Mouse (Mus musculus) embryonic fibroblast, embryonic 13.5 days (primary cell): ENCODE results near the gene Ccdc181. TPM values are rescaled to one million over a fixed set of nuclear protein-coding genes. Genes with fewer than 3 reads are reported as not detected.
"Not testable (repeated sequence)": the region's sequence is repeated elsewhere in the genome, so short reads cannot be mapped to it uniquely, and the experiment has no call there.

ENCODE experiments used
- H3K27ac ChIP-seq: 2 replicates; pipeline ENCODE4 v1.5.1; 2012; ENCODE audit warnings: low read length, control low read depth, inconsistent platforms; ENCODE audit not compliant: insufficient read depth
- H3K4me1 ChIP-seq: 2 replicates; pipeline ENCODE4 v1.6.1; 2011; ENCODE audit warnings: low read length; ENCODE audit not compliant: control insufficient read depth, insufficient read depth
- H3K4me3 ChIP-seq: 2 replicates; pipeline ENCODE4 v1.5.1; 2011; ENCODE audit warnings: mild to moderate bottlenecking, control low read depth, low read length; ENCODE audit not compliant: insufficient read depth
- CTCF ChIP-seq: IDR thresholded peaks from 2 replicates; pipeline ENCODE4 v1.5.1; 2011; ENCODE audit warnings: mild to moderate bottlenecking, control low read depth, low read length, moderate library complexity, borderline replicate concordance; ENCODE audit not compliant: insufficient read depth
- POLR2A ChIP-seq: IDR thresholded peaks from 2 replicates; pipeline ENCODE4 v1.6.1; 2011; ENCODE audit warnings: low read depth, mild to moderate bottlenecking, control low read depth, low read length, moderate library complexity
- polyA plus RNA-seq: library from polyadenylated mRNA; stranded (reverse); fragments of >200 nt; gene quantifications from 2 replicates; pipeline ENCODE4 v1.2.4, GENCODE M21; 2011; ENCODE audit warnings: low read depth; ENCODE audit not compliant: missing spikeins, insufficient read length

Gene Ccdc181
- 6.3 and 8.8 TPM in 2 replicates for polyA plus RNA-seq

DNA sequence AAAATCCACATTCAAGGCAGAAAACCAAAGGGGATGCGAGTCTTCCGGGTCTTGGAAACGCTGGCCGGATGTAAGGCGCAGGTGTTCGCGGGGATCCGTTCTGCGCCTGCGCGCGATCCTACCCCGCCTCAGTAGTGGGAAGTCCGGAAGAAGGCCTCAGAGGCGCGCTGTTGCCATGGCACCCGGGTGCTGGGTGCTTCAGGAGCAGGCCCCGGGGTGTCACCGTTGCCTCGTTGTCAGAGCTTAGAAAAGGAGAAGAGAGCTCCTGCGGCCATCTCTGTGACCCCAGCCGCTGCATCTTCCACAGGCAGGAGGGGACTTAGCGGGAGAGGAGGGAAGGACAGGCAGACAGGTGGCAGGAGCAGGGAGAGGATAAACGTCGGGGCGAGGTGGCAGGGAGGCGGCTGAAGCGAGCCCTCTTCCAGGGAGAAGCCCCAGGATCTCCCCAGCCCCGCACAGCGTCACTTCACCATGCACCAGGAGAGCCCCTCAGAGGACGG lies at the start of gene Ccdc181:
Gene Ccdc181 (plus strand): TSS at position 131 of the 500 bp plus-strand sequence.
- H3K27ac ChIP-seq = no peak within 1 kb of the TSS
- H3K4me1 ChIP-seq = peaks cover 2% of the 10 kb centered on the region
- TF ChIP-seq CTCF (no peak), POLR2A (peak; percentile 40; the same call in 1 of the 2 replicates)
- peak within 1 kb of the TSS; percentile 57 for H3K4me3 ChIP-seq

DNA sequence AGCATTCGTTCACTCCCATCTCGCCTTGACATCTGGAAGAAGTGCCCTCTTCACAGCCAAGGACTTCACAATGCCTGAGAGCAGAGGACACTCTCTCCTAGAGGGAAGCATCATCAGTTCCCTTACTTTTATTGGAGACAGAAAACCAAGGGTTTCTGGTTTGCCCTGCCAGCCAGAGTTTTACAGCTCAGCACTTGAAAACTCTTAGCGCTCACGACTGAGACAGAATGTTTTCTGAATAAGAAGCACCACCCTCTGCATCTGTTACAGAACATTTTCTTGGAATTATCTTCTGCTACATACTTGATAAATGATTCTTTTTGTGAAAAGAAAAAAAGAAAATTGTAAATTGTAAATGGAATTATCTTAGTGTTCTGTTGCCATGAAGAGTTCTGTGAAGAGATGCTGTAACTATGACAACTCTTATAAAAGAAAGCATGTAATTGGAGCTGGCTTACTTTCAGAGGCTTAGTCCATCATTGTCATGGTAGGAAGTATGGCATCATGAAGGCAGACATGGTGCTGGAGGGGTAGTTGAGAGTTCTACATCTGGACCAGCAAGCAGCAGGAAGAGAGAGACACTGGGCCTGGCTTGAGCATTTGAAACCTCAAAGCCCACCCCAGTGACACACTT lies 43.3 kb upstream of the Ccdc181 start:
- H3K4me1 ChIP-seq, H3K4me3 ChIP-seq, H3K27ac ChIP-seq: not testable (repeated sequence)

DNA sequence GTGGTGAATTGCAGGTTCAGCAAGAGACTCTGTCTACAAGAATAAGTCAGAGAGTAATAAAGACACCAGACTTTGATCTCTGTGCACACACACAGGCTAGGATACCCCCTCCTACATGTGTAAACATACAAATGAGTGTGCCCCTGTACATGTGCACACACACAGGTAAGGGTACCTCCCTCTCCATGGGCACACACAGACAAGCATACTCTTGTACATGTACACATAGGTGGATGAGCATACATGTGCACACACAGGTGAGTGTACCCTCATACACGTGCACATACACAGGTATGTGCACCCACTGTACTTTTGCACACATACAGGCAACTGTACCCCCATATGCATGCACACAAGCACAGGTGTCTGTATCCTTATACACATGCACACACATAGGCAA lies 41.9 kb upstream of the Ccdc181 start:
- H3K4me3 ChIP-seq = no peak overlapping the region
- no peak overlapping the region for H3K27ac ChIP-seq
- no peak for TF ChIP-seq CTCF
- TF ChIP-seq POLR2A = no peak
- H3K4me1 ChIP-seq = no peaks in the 10 kb centered on the region

DNA sequence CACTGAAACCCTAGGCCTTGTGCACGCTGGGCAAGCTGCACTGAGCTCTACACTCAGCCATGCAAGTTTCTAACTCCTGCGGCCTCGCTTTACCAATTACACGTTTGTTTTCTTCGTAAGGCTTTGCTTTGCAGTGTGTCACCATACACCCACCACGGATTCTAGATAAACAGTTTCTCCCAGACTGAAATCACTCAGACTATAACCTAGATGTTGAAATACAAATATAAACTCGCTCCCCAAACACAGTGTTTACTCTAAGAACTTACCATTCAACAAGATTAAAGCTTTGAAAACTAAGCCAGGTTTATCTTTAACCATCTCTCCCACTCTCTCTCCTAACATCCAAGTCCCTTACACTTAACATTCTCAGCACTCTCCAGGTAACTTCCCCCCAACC lies 40.3 kb upstream of the Ccdc181 start:
- TF ChIP-seq POLR2A (no peak), CTCF (no peak)
- Histone ChIP-seq H3K4me3 (no peak overlapping the region), H3K27ac (no peak overlapping the region), H3K4me1 (no peaks in the 10 kb centered on the region)

DNA sequence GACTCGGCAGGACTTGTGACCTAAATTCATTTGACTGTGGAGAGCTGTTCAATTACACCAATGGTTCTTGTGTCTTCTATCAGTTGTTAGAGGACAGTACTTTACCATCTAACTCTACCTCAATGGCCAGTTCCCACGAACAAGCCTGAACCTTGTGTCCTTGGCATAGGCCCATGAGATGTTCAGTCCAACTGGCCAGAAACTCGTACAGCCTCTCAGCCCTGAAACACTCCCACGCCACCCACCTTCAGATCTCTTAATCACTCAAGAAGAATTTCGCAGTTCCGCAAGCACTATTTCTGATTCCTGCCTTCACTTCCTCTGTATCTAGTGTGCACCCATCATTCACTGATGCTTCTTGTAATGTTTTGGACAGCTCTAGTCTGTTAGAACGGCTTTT lies 39.3 kb upstream of the Ccdc181 start:
- no peaks in the 10 kb centered on the region for H3K4me1 ChIP-seq
- H3K27ac ChIP-seq = no peak overlapping the region
- H3K4me3 ChIP-seq = no peak overlapping the region
- TF ChIP-seq POLR2A (no peak), CTCF (no peak)

DNA sequence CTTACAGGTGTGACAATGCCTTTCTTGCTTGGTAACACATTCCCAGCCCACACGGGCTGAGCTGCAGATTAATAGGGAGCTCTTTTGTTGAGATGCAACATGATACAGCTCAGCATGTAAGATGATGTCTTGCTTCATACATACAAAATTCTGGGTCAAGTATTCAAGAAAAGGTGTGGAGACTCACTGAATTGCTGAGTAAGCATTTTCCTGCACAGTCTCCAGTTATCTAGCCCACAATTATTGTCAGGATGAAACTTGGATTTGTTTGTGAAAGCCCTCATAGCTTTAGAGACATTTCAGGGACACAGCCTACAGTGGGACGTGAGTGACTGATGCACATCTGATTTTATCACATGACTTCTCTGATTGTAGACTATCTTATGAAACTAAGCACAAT lies 33.9 kb upstream of the Ccdc181 start:
- H3K4me1 ChIP-seq = 0 out of 2 replicates have a peak, but pooled peaks cover 3% of the 10 kb centered on the region
- TF ChIP-seq CTCF (no peak), POLR2A (no peak)

DNA sequence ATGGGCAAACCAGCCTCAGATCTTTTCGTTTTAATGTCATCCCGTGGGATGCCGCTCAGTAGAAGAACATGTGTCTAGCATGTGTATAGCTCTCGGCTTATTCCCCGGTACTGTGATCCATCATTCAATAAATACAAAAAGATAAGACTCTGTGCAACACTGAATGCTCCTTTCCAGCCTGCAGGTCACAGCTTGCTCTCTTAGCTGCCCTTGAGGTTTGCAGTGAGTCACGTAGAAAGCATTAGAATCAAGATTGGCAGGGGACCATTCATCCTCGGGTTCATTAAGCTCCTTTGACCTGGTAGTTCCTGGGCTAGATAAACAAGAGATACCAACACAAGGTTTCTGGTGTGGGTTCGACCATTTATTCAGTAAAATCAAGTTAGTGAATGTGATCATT lies 32.6 kb upstream of the Ccdc181 start:
- H3K4me1 ChIP-seq = 0 out of 2 replicates have a peak, but pooled peaks cover 7% of the 10 kb centered on the region
- no peak for TF ChIP-seq CTCF
- TF ChIP-seq POLR2A = no peak
- no peak overlapping the region for H3K4me3 ChIP-seq
- H3K27ac ChIP-seq = no peak overlapping the region

More for the DNA sequence above, 33.9 kb upstream of the Ccdc181 start:
- Histone ChIP-seq H3K4me3 (no peak overlapping the region), H3K27ac (no peak overlapping the region)

DNA sequence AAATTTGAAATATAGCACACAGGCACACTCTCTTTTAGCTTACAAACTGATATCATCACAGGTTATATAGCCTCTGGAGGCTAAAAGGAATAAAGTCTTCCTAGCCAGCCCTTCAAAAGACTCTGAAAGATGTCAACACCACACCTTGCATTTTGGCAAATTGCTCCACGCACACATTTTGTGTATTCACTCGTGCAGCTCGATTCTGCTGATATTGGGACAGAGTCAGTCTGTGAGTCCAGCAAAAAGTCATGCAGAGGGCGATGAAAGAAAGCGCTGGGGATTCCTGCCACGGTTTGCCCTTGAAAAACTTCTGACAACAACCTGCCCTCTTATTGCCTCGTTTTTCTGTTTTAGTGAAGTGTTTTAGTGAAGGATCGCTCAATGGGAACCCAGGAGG lies 27.9 kb upstream of the Ccdc181 start:
- Histone ChIP-seq H3K4me3 (no peak overlapping the region), H3K27ac (peak overlapping the region; percentile 72; the same call in 1 of the 2 replicates), H3K4me1 (0 out of 2 replicates have a peak, but pooled peaks cover 7% of the 10 kb centered on the region)
- no peak for TF ChIP-seq CTCF
- TF ChIP-seq POLR2A = no peak

DNA sequence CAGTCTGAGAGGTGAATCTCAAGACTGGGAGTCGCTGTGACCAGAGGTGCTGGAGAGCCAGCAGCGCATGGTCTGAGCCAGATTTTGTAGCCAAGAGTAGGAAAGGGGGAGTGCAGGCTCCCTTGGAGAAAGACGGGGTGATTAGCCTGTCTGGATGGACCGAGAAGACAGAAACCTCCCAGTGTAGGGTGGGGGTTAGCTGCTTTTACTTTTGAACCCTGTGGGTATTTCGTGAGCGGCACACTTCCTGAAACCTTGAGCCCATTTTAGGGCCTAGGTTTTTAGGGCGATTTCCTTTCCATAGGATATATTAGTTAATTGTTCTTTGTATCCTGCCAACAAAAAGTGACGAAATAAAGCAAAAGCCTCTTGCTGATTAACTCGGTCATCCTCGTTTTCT lies 27.4 kb upstream of the Ccdc181 start:
- 0 out of 2 replicates have a peak overlapping the region, but pooled peaks have one; percentile 45 for H3K4me3 ChIP-seq
- peak overlapping the region; percentile 72 for H3K27ac ChIP-seq
- H3K4me1 ChIP-seq = peaks cover 4% of the 10 kb centered on the region; the same call in 1 of the 2 replicates
- TF ChIP-seq CTCF (no peak), POLR2A (no peak)
